Mouse (Mus musculus): Measurements from ENCODE around the gene Rbm8a2. TPM values are rescaled to one million over a fixed set of nuclear protein-coding genes. Genes with fewer than 3 reads are reported as not detected.
A peak's percentile ranks its signal among the peaks of the same experiment; 100 is the strongest.

Rbm8a2 gene
- polyA plus RNA-seq, 1 experiment from 2014 or later, result 0.46 TPM

DNA sequence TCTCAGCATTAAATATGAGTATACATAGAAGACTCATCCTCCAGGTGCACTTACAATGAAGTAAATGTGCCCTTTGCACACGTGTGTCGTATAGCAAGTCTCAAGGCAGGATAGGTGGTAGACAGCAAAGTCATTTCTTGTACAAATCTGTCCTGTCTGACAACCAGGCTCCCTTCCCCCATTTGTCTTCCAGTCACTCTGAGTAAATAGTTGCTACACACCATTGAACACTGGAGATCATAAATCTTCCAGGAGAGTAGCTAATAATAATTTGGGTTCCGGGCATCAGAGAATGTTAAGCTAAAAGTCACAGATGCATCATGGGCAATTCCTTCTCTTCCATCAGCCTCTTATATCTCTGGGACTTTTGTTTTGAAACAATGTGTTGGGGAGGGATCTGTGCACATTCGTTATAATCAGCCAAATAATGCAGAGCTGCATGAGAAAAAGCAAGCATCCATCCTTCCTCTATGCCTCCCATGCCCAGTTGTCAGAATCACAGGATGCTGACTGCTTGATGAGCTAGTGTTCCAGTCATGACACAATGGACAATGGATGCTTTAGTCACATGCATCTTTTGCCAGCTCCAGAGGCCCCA, 32.1 kb downstream of the Rbm8a2 start:
- no peak overlapping the region for H3K27ac ChIP-seq (replicated peaks)
- no peaks in the 10 kb centered on the region for H3K36me3 ChIP-seq (ENCODE audit: control insufficient read depth, insufficient read depth, low read length)
- 44% methylated on average over 4 of the region's 4 CpGs for WGBS
- DNase-seq (ENCODE audit: low spot score) (no peak), ATAC-seq (ENCODE audit: low FRiP score, low TSS enrichment) (no peak)
- no peaks in the 10 kb centered on the region for H3K4me1 ChIP-seq (replicated peaks; ENCODE audit: control insufficient read depth, insufficient read depth)
- no peak overlapping the region for H3K4me3 ChIP-seq (ENCODE audit: low read depth, low read length)
- H3K27me3 ChIP-seq (ENCODE audit: control insufficient read depth, insufficient read depth, low read length), result no peaks in the 10 kb centered on the region
- no peaks in the 10 kb centered on the region for H3K9me3 ChIP-seq (ENCODE audit: control insufficient read depth, low read length)
- TF ChIP-seq CTCF (IDR thresholded peaks at IDR 0.05; ENCODE audit: low read depth) (no peak), EP300 (optimal IDR thresholded peaks at IDR 0.05) (no peak)
- H3K4me2 ChIP-seq (replicated peaks; ENCODE audit: low read depth), result no peak overlapping the region
- no peak overlapping the region for H3K9ac ChIP-seq (ENCODE audit: low read length)

DNA sequence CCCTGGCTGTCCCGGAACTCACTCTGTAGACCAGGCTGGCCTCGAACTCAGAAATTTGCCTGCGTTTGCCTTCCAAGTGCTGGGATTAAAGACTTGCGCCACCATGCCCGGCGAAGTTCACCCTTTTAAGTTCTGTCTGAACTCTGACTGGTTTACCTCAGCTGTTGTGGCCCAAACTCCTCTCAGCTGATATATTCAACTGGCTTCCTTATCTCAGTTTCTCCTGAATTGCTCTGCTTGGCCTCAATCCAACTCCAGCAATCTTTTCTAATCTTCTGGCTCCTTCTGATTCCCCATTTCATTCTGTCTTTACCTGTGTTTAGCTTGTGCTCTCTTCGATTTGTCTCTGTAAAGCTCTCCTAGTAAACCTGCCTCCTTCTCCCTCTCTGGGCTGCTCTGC, 35.7 kb downstream of the Rbm8a2 start:
- no peaks in the 10 kb centered on the region for H3K36me3 ChIP-seq (ENCODE audit: control insufficient read depth, insufficient read depth, low read length)
- no peak overlapping the region for H3K4me2 ChIP-seq (replicated peaks; ENCODE audit: low read depth)
- H3K9me3 ChIP-seq (ENCODE audit: control insufficient read depth, low read length), result no peaks in the 10 kb centered on the region
- no peak overlapping the region for H3K4me3 ChIP-seq (ENCODE audit: low read depth, low read length)
- no peak overlapping the region for H3K9ac ChIP-seq (ENCODE audit: low read length)
- no peaks in the 10 kb centered on the region for H3K27me3 ChIP-seq (ENCODE audit: control insufficient read depth, insufficient read depth, low read length)
- 87% methylated on average over 7 of the region's 7 CpGs for WGBS
- H3K27ac ChIP-seq (replicated peaks), result no peak overlapping the region
- TF ChIP-seq EP300 (optimal IDR thresholded peaks at IDR 0.05) (no peak), CTCF (IDR thresholded peaks at IDR 0.05; ENCODE audit: low read depth) (no peak)
- ATAC-seq (ENCODE audit: low FRiP score, low TSS enrichment) (no peak), DNase-seq (ENCODE audit: low spot score) (no peak)
- H3K4me1 ChIP-seq (replicated peaks; ENCODE audit: control insufficient read depth, insufficient read depth), result no peaks in the 10 kb centered on the region

DNA sequence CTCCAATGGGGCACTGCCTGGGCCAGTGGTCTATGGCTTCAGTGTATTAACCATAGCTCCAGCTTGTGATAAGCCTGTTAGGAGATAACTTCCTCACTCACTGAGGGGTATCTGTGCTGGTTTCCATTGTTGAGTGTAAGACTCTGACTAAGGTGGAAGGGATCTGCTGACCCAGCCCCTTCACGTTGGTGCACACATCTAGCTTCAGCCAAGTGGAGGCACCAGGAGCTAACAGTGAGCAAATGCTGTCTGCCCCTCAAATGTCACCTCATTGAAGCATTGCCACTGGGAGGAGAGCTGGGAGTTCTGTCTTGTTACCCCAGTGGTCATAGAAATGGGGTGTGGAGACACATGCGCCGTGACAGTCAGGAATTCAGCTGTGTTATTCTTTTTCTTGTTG, 40.2 kb downstream of the Rbm8a2 start:
- Histone ChIP-seq H3K27ac (replicated peaks) (no peak overlapping the region), H3K27me3 (ENCODE audit: control insufficient read depth, insufficient read depth, low read length) (no peaks in the 10 kb centered on the region), H3K4me3 (ENCODE audit: low read depth, low read length) (no peak overlapping the region), H3K4me1 (replicated peaks; ENCODE audit: control insufficient read depth, insufficient read depth) (no peaks in the 10 kb centered on the region), H3K9me3 (ENCODE audit: control insufficient read depth, low read length) (no peaks in the 10 kb centered on the region), H3K9ac (ENCODE audit: low read length) (no peak overlapping the region), H3K36me3 (ENCODE audit: control insufficient read depth, insufficient read depth, low read length) (no peaks in the 10 kb centered on the region), H3K4me2 (replicated peaks; ENCODE audit: low read depth) (no peak overlapping the region)
- WGBS, result 82% methylated on average over 3 of the region's 3 CpGs
- TF ChIP-seq CTCF (IDR thresholded peaks at IDR 0.05; ENCODE audit: low read depth), result no peak
- no peak for TF ChIP-seq EP300 (optimal IDR thresholded peaks at IDR 0.05)
- ATAC-seq (ENCODE audit: low FRiP score, low TSS enrichment) (no peak), DNase-seq (ENCODE audit: low spot score) (no peak)

DNA sequence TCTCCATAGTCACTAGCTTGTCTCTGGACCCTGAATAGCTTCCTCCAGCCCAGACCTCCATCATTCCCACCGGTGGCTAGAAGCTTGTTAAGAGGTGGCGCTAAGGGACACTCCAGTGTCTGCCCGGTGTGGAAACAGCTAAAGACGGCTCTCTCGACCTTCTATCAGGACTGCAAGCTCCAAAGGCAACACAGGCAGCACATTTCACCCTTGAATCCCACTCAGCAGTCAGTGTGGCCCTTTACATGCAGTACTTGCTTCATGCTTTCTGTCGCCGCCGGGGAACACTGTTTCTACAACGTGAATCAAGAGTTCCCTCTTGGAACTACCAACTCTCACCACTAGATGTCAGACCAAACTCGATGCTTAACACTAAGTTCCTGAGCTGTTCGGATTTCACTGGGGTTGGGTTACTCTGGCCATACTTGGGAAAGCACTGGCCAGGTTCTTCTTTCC, 42.6 kb downstream of the Rbm8a2 start:
- Histone ChIP-seq H3K9me3 (ENCODE audit: control insufficient read depth, low read length) (no peaks in the 10 kb centered on the region), H3K36me3 (ENCODE audit: control insufficient read depth, insufficient read depth, low read length) (no peaks in the 10 kb centered on the region), H3K4me3 (ENCODE audit: low read depth, low read length) (no peak overlapping the region), H3K4me1 (replicated peaks; ENCODE audit: control insufficient read depth, insufficient read depth) (no peaks in the 10 kb centered on the region), H3K27ac (replicated peaks) (no peak overlapping the region), H3K9ac (ENCODE audit: low read length) (no peak overlapping the region), H3K27me3 (ENCODE audit: control insufficient read depth, insufficient read depth, low read length) (no peaks in the 10 kb centered on the region), H3K4me2 (replicated peaks; ENCODE audit: low read depth) (peak overlapping the region; percentile 28)
- DNase-seq (ENCODE audit: low spot score), result peak; percentile 57
- WGBS, result 13% methylated on average over 11 of the region's 11 CpGs
- peak; percentile 94 for TF ChIP-seq CTCF (IDR thresholded peaks at IDR 0.05; ENCODE audit: low read depth)
- no peak for TF ChIP-seq EP300 (optimal IDR thresholded peaks at IDR 0.05)
- ATAC-seq (ENCODE audit: low FRiP score, low TSS enrichment), result peak; percentile 74

DNA sequence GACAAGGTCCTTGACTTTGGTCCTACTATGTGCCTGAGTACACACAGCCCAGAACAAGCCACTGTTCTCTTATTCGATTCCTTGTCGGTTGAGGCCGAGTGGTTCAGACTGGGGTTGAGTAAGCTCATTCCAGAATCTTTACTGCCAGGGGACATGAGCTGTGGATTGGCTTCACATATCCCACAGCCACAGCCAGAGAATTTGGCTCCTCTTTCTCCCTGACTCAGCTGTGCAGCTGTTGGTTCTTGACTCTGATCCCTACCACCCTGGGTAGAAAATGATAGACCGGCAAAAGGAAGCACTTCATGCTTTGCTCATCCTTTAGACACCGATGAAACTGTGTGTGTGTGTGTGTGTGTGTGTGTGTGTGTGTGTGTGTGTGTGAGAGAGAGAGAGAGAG, 47.5 kb downstream of the Rbm8a2 start:
- no peaks in the 10 kb centered on the region for H3K27me3 ChIP-seq (ENCODE audit: control insufficient read depth, insufficient read depth, low read length)
- DNase-seq (ENCODE audit: low spot score) (no peak), ATAC-seq (ENCODE audit: low FRiP score, low TSS enrichment) (no peak)
- H3K9ac ChIP-seq (ENCODE audit: low read length), result no peak overlapping the region
- WGBS, result 72% methylated on average over 5 of the region's 5 CpGs
- no peaks in the 10 kb centered on the region for H3K4me1 ChIP-seq (replicated peaks; ENCODE audit: control insufficient read depth, insufficient read depth)
- TF ChIP-seq CTCF (IDR thresholded peaks at IDR 0.05; ENCODE audit: low read depth) (no peak), EP300 (optimal IDR thresholded peaks at IDR 0.05) (no peak)
- no peak overlapping the region for H3K27ac ChIP-seq (replicated peaks)
- H3K4me3 ChIP-seq (ENCODE audit: low read depth, low read length), result no peak overlapping the region
- no peaks in the 10 kb centered on the region for H3K36me3 ChIP-seq (ENCODE audit: control insufficient read depth, insufficient read depth, low read length)
- no peak overlapping the region for H3K4me2 ChIP-seq (replicated peaks; ENCODE audit: low read depth)
- no peaks in the 10 kb centered on the region for H3K9me3 ChIP-seq (ENCODE audit: control insufficient read depth, low read length)

Other genes starting within 250 kb of the Rbm8a2 start
- gene Exo1, start 98.5 kb downstream of the Rbm8a2 start, polyA plus RNA-seq (2015; fragmentation: Nextera tagmentation; extraction: Ambion mirVana), result 6.3 and 8.9 TPM in 2 replicates
- gene Gm38100, start 58.8 kb downstream of the Rbm8a2 start, polyA plus RNA-seq (2015; fragmentation: Nextera tagmentation; extraction: Ambion mirVana), result not detected in 2 replicates